Mouse (Mus musculus) ES-E14 (cell line): ENCODE results near the gene Srek1.

Experiments used
- CHD2 ChIP-seq: IDR thresholded peaks from 2 replicates; pipeline ENCODE4 v1.6.1; 2014; ENCODE audit warnings: mild to moderate bottlenecking, low read depth, low read length, inconsistent platforms
- HCFC1 ChIP-seq: IDR thresholded peaks from 2 replicates; pipeline ENCODE4 v1.6.1; 2012; ENCODE audit warnings: low read length, inconsistent platforms, borderline replicate concordance; ENCODE audit not compliant: insufficient read depth
- ZC3H11A ChIP-seq: IDR thresholded peaks from 2 replicates; pipeline ENCODE4 v1.6.1; 2012; ENCODE audit warnings: low read depth, mild to moderate bottlenecking, inconsistent platforms, low read length, borderline replicate concordance
- ZNF384 ChIP-seq: IDR thresholded peaks from 2 replicates; pipeline ENCODE4 v1.6.1; 2012; ENCODE audit warnings: low read depth, low read length, inconsistent platforms

- TF ChIP-seq CHD2 (no peak), HCFC1 (no peak), ZC3H11A (no peak), ZNF384 (no peak)
Measured at GRCm38 (mm10) chr13:103763640-103764039, 10.8 kb downstream of the Srek1 start.
